Mouse (Mus musculus) spleen, postnatal 14 days (tissue): ENCODE data around the gene Manf.

Source experiments
- DNase-seq, 2 experiments: peaks; one replicate each; pipeline ENCODE4 v3.0.0; 2021 to 2022; ENCODE audit warnings: low spot score in 2 of 2

Manf gene

DNA sequence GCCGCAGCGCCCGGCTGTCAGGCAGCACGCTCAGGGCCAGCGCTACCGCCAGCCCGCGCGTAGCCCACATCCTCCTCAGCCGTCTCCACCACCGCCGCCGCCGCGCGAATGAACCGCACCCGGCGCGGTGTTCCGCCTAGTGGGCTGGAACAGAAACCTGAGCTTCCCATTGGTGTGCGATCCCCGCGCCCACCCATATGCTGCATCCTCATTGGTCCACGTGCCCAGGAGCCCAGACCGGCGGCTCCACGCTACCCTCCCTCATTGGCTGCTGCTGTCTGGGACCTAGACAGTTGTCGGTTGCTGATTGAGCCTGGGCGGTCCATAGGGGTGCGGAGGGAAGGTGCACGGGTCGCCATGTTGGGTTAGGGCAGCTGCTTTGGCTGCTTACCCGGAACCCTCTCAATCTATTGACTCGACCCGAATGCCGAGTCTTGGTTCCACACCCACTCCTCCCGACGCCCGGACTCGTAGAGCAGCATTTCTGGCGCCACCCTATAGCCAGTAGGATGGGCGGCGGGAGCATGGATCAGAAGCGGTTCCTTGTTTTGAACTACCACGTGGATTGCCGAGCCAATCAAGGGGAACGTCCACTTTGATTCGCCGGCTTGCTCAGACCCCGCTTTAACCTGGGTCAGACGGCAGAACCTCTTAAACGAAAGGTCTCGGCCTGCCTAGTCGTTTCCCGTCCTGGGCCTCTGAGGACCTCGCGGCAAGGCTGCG lies at the start of gene Manf:
TSS of gene Manf (minus strand) at position 151 of the 723 bp plus-strand sequence.
- peak; percentile 92 for DNase-seq

DNA sequence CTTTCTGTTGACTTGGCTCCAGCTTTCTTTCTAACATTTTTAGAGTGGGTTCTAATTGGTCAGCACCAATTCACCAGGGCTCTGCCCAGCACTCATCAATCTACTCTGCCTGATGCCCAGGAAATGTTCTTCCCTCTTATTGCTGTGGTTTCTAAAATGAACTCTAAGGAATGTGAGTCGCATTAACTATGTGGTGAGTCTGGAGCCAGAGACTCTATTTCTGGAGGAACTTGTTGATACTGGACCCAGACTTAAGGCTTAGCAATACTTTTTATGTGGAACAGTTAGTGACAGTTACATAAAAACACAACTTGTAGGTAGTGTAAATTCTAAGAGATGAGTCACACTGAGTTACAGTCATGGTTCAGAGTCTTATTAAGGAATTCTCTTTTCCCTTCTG lies 43.2 kb upstream of the Manf start:
- no peak for DNase-seq

DNA sequence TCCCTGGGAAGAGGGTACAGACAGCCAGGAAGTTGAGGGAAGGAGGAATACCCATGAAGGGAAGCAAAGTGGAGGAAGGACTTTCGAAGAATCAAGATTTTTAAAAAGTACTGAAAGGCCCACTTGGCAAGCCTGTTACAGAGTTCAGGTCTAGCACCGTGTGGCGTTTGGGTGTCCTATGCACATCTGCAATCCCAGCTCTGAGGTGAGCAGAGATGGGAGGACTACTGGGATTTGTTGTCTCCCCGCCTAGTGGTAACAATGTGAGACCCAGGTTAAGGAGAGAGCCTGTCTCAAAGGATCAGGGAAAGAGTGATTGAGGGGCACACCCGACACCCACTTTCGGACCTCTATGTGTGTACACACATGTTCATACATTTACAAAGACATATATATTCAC lies 23.1 kb upstream of the Manf start:
- no peak for DNase-seq

GRCm38 (mm10) chr9:106913759-106914158 lies 22.0 kb upstream of the Manf start:
- DNase-seq, result no peak

DNA sequence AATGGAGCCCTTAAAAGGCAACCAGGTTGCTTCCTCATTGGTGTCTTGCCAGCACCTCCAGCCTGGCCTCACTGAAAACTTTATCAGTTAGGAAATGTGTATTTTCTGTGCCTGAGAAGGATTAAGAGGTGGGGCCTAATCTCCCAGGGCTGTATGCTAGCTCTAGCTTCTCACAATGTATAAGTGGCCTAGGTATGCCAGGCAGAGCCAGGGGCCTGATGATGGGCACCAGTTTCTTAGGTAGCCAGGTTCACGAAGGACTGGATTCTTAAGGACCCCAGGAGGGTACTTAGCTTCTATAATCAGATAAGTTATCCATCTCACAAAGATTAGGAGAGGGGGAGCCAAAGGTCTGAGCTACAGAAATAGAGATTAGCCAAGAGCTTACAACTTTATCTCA lies 19.8 kb upstream of the Manf start:
- DNase-seq, result no peak

DNA sequence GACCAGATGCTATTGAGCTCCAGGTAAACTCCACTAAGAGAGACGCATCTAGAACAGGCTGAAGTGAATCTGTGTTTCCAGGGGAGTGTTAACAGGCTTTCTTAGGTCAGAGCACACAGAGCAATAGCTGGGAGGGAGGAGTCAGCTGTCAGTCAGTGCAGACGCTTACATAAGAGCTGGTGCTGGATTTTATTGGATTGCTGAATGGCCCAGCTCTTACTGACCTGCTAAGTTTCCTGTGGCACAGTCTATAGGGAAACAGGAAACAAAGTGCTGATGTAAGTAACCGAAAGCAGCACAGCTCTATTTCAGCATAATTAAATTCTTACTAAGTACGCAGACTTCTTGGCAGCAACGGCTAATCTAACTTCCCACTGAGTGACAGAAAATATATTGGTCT lies 16.9 kb upstream of the Manf start:
- DNase-seq, result no peak

GRCm38 (mm10) chr9:106908174-106908573 lies 16.4 kb upstream of the Manf start:
- no peak for DNase-seq

- DNase-seq, result no peak
These were observed 14.8 kb upstream of the Manf start for GRCm38 (mm10) chr9:106906597-106906996.

GRCm38 (mm10) chr9:106903791-106904134 lies 12.0 kb upstream of the Manf start:
- DNase-seq, result no peak

DNA sequence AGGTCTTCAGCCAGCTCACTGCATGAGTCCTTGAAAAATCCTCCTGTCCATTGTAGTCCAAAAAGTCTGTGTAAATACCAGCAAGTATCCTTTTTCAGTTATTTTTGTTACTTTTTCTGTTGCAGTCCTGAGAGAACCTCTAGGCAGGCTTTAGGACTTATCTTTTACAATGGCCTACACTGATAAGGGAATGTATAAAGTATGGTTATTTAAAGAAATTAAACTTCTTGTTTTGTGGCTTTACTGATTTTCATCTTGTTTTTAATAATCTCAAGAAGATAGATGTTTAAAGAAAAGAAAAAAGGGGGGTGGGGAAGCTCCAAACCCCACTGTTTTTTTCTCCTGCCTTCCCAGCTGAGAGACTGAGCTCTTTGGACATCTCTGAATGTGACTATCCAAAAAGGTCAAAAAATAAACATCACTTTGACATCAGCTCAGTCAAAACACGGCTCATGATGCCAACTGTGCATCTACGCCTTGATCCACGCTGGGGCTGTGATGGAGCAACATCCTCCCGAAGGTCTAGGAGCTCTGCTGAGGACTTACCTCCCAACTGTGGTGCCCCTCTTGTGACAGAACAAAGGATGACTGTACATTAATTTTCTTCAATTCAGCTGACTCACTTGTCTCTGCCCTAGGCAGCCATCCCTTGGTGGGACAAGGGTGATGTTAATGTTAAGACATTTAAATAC lies 11.5 kb upstream of the Manf start:
- DNase-seq, result no peak

DNA sequence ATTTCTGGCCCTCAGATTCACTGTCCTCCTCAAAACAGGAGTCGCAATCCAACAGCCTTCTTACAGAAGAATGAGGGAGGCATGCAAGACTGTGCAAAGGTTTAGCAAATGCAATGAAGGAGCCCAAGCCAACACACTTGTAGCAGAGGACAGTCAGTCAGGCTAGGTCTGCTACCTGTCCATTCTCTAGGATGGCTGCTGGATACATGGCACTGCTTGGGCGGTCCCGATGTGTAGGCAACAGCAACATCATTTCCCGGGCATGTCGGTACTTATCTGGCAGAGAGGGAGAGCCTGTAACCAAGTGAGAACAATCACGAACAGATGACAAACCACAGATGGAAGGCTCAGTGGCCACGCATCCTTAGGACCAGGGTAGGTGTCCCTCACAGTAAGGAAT lies 9.8 kb upstream of the Manf start:
- DNase-seq, result no peak

DNA sequence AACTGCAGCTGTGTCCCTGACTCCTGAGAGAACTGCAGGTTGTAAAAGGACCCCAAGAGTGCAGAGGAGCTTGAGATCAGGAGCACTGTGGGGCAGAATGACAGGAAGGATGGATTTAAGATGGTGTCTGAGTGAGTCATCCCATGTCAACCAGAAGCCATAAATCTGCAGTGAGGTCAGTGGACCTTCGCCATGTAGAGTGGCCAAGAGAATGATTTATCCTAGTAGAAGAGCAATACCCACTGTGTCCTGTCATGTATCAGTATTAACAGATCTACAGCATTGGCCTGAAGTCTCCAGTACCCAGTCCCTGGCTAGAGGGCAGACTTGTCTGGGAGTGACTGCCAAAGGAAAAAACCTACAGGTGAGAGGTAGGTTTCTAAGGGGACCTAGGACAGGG lies 7.1 kb upstream of the Manf start:
- no peak for DNase-seq

- no peak for DNase-seq
These were observed 1.5 kb upstream of the Manf start for GRCm38 (mm10) chr9:106893327-106893726.

GRCm38 (mm10) chr9:106892552-106892875 lies 735 bp upstream of the Manf start:
- no peak for DNase-seq

- DNase-seq, result no peak
These were observed 438 bp downstream of the Manf start for GRCm38 (mm10) chr9:106891341-106891741.

- DNase-seq, result no peak
These were observed 1.1 kb downstream of the Manf start for GRCm38 (mm10) chr9:106890496-106891240.

DNA sequence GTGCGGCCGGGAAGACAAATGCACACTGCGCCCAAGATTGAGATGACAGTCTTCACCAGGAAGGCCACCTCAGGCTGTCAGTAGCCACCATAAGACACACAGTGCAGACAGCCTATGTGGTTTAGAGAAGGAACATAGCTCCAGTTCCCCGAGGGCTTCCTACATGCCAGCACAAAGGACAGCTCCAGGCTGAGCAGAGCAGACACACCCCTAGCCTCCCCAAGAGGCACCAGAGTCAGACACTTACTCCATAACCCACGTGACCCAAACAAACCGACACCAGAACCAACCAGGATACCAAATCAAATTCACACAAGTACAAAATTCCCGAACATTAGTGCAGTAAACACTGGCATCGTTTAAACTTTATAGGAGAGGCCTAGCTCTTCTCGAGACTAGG lies 2.5 kb downstream of the Manf start:
- no peak for DNase-seq

GRCm38 (mm10) chr9:106888346-106888745 lies 3.4 kb downstream of the Manf start:
- no peak for DNase-seq

DNA sequence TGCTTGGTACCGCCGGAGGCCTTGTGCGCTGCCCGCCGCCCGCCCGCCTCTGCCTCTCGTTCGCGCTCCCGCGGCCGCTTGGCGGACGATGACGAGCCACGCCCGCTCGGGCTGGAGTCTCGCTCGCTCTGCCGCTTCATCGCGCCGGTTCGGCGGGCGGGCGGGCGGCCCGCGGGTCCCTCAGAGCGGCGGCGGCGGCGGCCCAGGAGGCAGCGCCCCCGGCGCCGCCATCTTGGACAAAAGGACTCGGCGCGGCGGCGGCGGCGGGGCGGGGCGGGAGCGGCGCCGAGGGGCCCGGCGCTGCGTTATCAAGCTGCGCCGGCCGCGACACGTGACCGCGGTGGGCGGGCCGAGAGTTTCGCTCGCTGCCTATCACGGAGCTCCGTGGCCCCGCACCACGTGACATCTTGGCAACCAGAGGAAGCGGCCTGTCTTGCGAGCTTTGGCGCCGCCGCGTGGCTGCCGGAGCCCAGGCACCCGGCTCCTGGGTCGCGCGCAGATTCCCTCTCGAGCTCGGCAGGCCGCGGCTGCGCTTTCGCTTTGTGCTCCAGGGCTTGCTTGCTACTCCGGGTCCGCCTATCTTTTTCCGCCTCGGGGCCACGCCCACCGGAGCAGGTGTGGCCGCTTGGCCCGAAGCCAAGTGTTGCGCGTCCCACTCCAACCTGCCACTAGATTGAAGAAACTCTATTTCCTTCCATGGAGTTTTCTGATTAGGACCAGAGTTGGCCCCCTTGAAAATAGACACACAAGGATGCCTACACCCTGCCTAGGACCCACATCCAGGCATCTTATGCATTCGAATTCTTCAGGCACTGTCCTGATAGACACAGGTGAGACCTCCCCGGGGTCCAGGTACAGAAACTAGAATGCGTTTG lies 4.7 kb downstream of the Manf start, which contains the start of gene Rbm15b:
TSS of gene Rbm15b (minus strand) at position 601 of the 875 bp plus-strand sequence.
- DNase-seq, result peak; percentile 96 to 98

DNA sequence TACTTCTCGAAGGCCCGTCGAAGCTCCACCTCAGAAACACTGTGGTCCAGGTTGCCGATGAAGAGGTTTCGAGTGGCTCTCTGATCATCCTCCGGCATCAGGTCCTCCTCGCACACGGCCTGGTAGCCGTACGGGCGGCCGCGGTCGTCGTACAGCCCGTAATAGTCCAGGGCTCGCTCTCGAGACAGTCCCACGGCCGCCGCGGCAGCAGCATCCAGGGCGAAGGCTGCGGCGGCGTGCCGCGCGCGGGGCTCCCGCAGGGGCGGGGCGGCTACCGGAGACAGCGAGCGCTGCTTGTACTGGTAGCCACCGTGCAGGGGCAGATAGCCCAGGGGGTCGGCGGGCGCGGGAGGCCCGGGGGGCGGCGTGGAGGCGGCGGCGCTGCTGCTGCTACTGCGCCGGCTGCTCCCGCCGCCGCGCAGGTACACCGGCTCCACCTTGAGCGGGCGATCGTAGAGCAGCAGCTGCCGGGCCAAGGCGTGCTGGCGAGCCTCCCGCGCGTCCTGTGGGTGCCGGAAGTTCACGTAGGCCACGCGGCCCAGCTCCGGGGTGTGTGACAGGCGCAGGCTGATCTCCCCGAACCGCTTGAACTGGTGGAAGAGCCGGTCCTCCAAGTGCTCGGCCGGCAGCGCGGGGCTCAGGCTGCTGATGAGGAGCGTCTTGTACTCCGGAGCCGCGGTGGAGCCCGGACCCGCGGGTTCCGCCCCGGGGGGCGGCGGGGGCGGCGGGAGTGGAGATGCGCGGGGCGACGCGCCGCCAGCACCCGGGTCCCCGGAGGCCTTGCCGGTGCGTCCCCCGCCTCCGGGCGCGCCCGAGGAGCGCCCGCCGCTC lies 5.7 kb downstream of the Manf start:
- peak; percentile 22 to 51 for DNase-seq
